Mouse (Mus musculus): ENCODE measurements at regions not wholly inside any gene's neighbourhood (a gene's known extent, or its start where the extent isn't known, plus 50 kb on each side); places are given as distances from the start of the nearest gene placed in this dataset.

GRCm38 (mm10) chr4:135041921-135042320 lies 78.5 kb upstream of the Runx3 start:
- Histone ChIP-seq H3K27me3 (replicated peaks; ENCODE audit: low read depth, poor library complexity, severe bottlenecking) (peaks cover 4% of the 10 kb centered on the region; the same call in 1 of the 2 replicates), H3K4me1 (peaks cover 6% of the 10 kb centered on the region; the same call in 1 of the 2 replicates), H3K9me3 (no peaks in the 10 kb centered on the region), H3K4me3 (no peak overlapping the region), H3K27ac (replicated peaks) (no peak overlapping the region), H3K36me3 (replicated peaks) (no peaks in the 10 kb centered on the region)
- DNase-seq (ENCODE audit: low spot score), result no peak
- 42% methylated on average over 8 of the region's 8 CpGs for WGBS

- Histone ChIP-seq H3K27ac (replicated peaks) (no peak overlapping the region), H3K27me3 (replicated peaks; ENCODE audit: low read depth, poor library complexity, severe bottlenecking) (peaks cover 4% of the 10 kb centered on the region; the same call in 1 of the 2 replicates), H3K9me3 (no peaks in the 10 kb centered on the region), H3K4me1 (peaks cover 6% of the 10 kb centered on the region; the same call in 1 of the 2 replicates), H3K4me3 (no peak overlapping the region), H3K36me3 (replicated peaks) (no peaks in the 10 kb centered on the region)
- 97% methylated on average over 1 of the region's 1 CpGs for WGBS
- no peak for DNase-seq (ENCODE audit: low spot score)
Observed at GRCm38 (mm10) chr4:135042501-135042900, 78.0 kb upstream of the Runx3 start.

- H3K27me3 ChIP-seq (replicated peaks; ENCODE audit: low read depth, poor library complexity, severe bottlenecking), result peaks cover 8% of the 10 kb centered on the region; the same call in 1 of the 2 replicates
- no peak overlapping the region for H3K27ac ChIP-seq (replicated peaks)
- H3K9me3 ChIP-seq, result no peaks in the 10 kb centered on the region
- H3K4me3 ChIP-seq, result no peak overlapping the region
- H3K4me1 ChIP-seq, result peaks cover 6% of the 10 kb centered on the region; the same call in 1 of the 2 replicates
- no peak for DNase-seq (ENCODE audit: low spot score)
- H3K36me3 ChIP-seq (replicated peaks), result no peaks in the 10 kb centered on the region
- WGBS, result 85% methylated on average over 16 of the region's 16 CpGs
Observed at GRCm38 (mm10) chr4:135045054-135045453, 75.4 kb upstream of the Runx3 start.

- no peaks in the 10 kb centered on the region for H3K36me3 ChIP-seq (replicated peaks)
- 82% methylated on average over 7 of the region's 7 CpGs for WGBS
- H3K27me3 ChIP-seq (replicated peaks; ENCODE audit: low read depth, poor library complexity, severe bottlenecking), result peaks cover 8% of the 10 kb centered on the region; the same call in 1 of the 2 replicates
- DNase-seq (ENCODE audit: low spot score), result no peak
- no peak overlapping the region for H3K27ac ChIP-seq (replicated peaks)
- no peaks in the 10 kb centered on the region for H3K9me3 ChIP-seq
- H3K4me3 ChIP-seq, result no peak overlapping the region
- H3K4me1 ChIP-seq, result peaks cover 4% of the 10 kb centered on the region; the same call in 1 of the 2 replicates
Observed at GRCm38 (mm10) chr4:135046619-135047018, 73.8 kb upstream of the Runx3 start.

- DNase-seq (ENCODE audit: low spot score), result no peak
Observed at GRCm38 (mm10) chr4:135047251-135047650, 73.2 kb upstream of the Runx3 start.

GRCm38 (mm10) chr4:135047771-135048170 lies 72.7 kb upstream of the Runx3 start:
- Histone ChIP-seq H3K9me3 (0 out of 2 replicates have a peak, but pooled peaks cover under 1% of the 10 kb centered on the region), H3K27me3 (replicated peaks; ENCODE audit: low read depth, poor library complexity, severe bottlenecking) (peaks cover 8% of the 10 kb centered on the region; the same call in 1 of the 2 replicates), H3K36me3 (replicated peaks) (no peaks in the 10 kb centered on the region), H3K27ac (replicated peaks) (no peak overlapping the region), H3K4me3 (no peak overlapping the region), H3K4me1 (no peaks in the 10 kb centered on the region)
- 88% methylated on average over 5 of the region's 5 CpGs for WGBS
- no peak for DNase-seq (ENCODE audit: low spot score)

More at GRCm38 (mm10) chr4:135047251-135047650, 73.2 kb upstream of the Runx3 start:
- Histone ChIP-seq H3K4me3 (no peak overlapping the region), H3K27me3 (replicated peaks; ENCODE audit: low read depth, poor library complexity, severe bottlenecking) (peaks cover 8% of the 10 kb centered on the region; the same call in 1 of the 2 replicates), H3K4me1 (no peaks in the 10 kb centered on the region), H3K9me3 (no peaks in the 10 kb centered on the region), H3K27ac (replicated peaks) (no peak overlapping the region), H3K36me3 (replicated peaks) (no peaks in the 10 kb centered on the region)
- WGBS, result 86% methylated on average over 6 of the region's 6 CpGs

GRCm38 (mm10) chr4:135049924-135050323 lies 70.5 kb upstream of the Runx3 start:
- DNase-seq (ENCODE audit: low spot score), result no peak

GRCm38 (mm10) chr4:135051466-135051865 lies 69.0 kb upstream of the Runx3 start:
- DNase-seq (ENCODE audit: low spot score), result no peak
- Histone ChIP-seq H3K36me3 (replicated peaks) (no peaks in the 10 kb centered on the region), H3K27ac (replicated peaks) (no peak overlapping the region), H3K4me3 (no peak overlapping the region), H3K4me1 (peaks cover 8% of the 10 kb centered on the region; the same call in 1 of the 2 replicates), H3K9me3 (peaks cover 8% of the 10 kb centered on the region; the same call in 1 of the 2 replicates), H3K27me3 (replicated peaks; ENCODE audit: low read depth, poor library complexity, severe bottlenecking) (peaks cover 4% of the 10 kb centered on the region; the same call in 1 of the 2 replicates)
- WGBS, result 84% methylated on average over 11 of the region's 11 CpGs

More at GRCm38 (mm10) chr4:135049924-135050323, 70.5 kb upstream of the Runx3 start:
- H3K27ac ChIP-seq (replicated peaks), result no peak overlapping the region
- peaks cover 4% of the 10 kb centered on the region; the same call in 1 of the 2 replicates for H3K27me3 ChIP-seq (replicated peaks; ENCODE audit: low read depth, poor library complexity, severe bottlenecking)
- no peaks in the 10 kb centered on the region for H3K36me3 ChIP-seq (replicated peaks)
- H3K4me3 ChIP-seq, result no peak overlapping the region
- 64% methylated on average over 10 of the region's 10 CpGs for WGBS
- no peaks in the 10 kb centered on the region for H3K4me1 ChIP-seq
- H3K9me3 ChIP-seq, result peaks cover 8% of the 10 kb centered on the region; the same call in 1 of the 2 replicates

- no peak for DNase-seq (ENCODE audit: low spot score)
- Histone ChIP-seq H3K9me3 (peaks cover 8% of the 10 kb centered on the region; the same call in 1 of the 2 replicates), H3K4me3 (no peak overlapping the region), H3K4me1 (peaks cover 8% of the 10 kb centered on the region; the same call in 1 of the 2 replicates), H3K27ac (replicated peaks) (no peak overlapping the region), H3K36me3 (replicated peaks) (no peaks in the 10 kb centered on the region), H3K27me3 (replicated peaks; ENCODE audit: low read depth, poor library complexity, severe bottlenecking) (0 out of 2 replicates have a peak, but pooled peaks cover 4% of the 10 kb centered on the region)
- WGBS, result 95% methylated on average over 11 of the region's 11 CpGs
Observed at GRCm38 (mm10) chr4:135053585-135053984, 66.9 kb upstream of the Runx3 start.

GRCm38 (mm10) chr4:135054353-135054752 lies 66.1 kb upstream of the Runx3 start:
- H3K27ac ChIP-seq (replicated peaks), result peak overlapping the region; percentile 15; the same call in 1 of the 2 replicates
- H3K4me3 ChIP-seq, result no peak overlapping the region
- 83% methylated on average over 10 of the region's 10 CpGs for WGBS
- peaks cover 8% of the 10 kb centered on the region; the same call in 1 of the 2 replicates for H3K4me1 ChIP-seq
- H3K36me3 ChIP-seq (replicated peaks), result no peaks in the 10 kb centered on the region
- peaks cover 6% of the 10 kb centered on the region; the same call in 1 of the 2 replicates for H3K27me3 ChIP-seq (replicated peaks; ENCODE audit: low read depth, poor library complexity, severe bottlenecking)
- peaks cover 8% of the 10 kb centered on the region; the same call in 1 of the 2 replicates for H3K9me3 ChIP-seq
- no peak for DNase-seq (ENCODE audit: low spot score)

- Histone ChIP-seq H3K27ac (replicated peaks) (no peak overlapping the region), H3K4me3 (no peak overlapping the region), H3K9me3 (peaks cover 8% of the 10 kb centered on the region; the same call in 1 of the 2 replicates), H3K4me1 (peaks cover 14% of the 10 kb centered on the region), H3K27me3 (replicated peaks; ENCODE audit: low read depth, poor library complexity, severe bottlenecking) (peaks cover 12% of the 10 kb centered on the region; the same call in 1 of the 2 replicates), H3K36me3 (replicated peaks) (no peaks in the 10 kb centered on the region)
- no peak for DNase-seq (ENCODE audit: low spot score)
- WGBS, result 92% methylated on average over 7 of the region's 7 CpGs
Observed at GRCm38 (mm10) chr4:135056371-135056770, 64.1 kb upstream of the Runx3 start.

- DNase-seq (ENCODE audit: low spot score), result no peak
- WGBS, result 84% methylated on average over 11 of the region's 11 CpGs
- Histone ChIP-seq H3K27ac (replicated peaks) (no peak overlapping the region), H3K4me1 (peaks cover 21% of the 10 kb centered on the region), H3K4me3 (no peak overlapping the region), H3K27me3 (replicated peaks; ENCODE audit: low read depth, poor library complexity, severe bottlenecking) (peaks cover 12% of the 10 kb centered on the region; the same call in 1 of the 2 replicates), H3K9me3 (peaks cover 8% of the 10 kb centered on the region; the same call in 1 of the 2 replicates), H3K36me3 (replicated peaks) (no peaks in the 10 kb centered on the region)
Observed at GRCm38 (mm10) chr4:135057286-135057685, 63.2 kb upstream of the Runx3 start.

GRCm38 (mm10) chr4:135058895-135059294 lies 61.6 kb upstream of the Runx3 start:
- Histone ChIP-seq H3K4me3 (no peak overlapping the region), H3K4me1 (peaks cover 21% of the 10 kb centered on the region), H3K27ac (replicated peaks) (no peak overlapping the region), H3K27me3 (replicated peaks; ENCODE audit: low read depth, poor library complexity, severe bottlenecking) (peaks cover 17% of the 10 kb centered on the region; the same call in 1 of the 2 replicates), H3K9me3 (no peaks in the 10 kb centered on the region), H3K36me3 (replicated peaks) (no peaks in the 10 kb centered on the region)
- 63% methylated on average over 4 of the region's 4 CpGs for WGBS
- DNase-seq (ENCODE audit: low spot score), result no peak
